Comparison of ENCODE assay signal across 9 mouse cellular contexts in genomic region chr8:120795944-120796635, GRCm38 (mm10). TPM values are rescaled to one million over a fixed set of nuclear protein-coding genes. Genes with fewer than 3 reads are reported as not detected.
DNase-seq lines count a peak whose midpoint lies in the region; ATAC-seq lines count a peak whose summit lies in the region.
"Had no signal": no experiment of that assay in that cellular context is flagged by ENCODE, and none has a peak within 500 bp of the region (broad histone marks: within the 10 kb centered on the region; RNA-seq: fewer than 3 reads in every experiment).

No protein-coding gene starts in this region.

- H3K27ac ChIP-seq in hindbrain, embryonic 13.5 days: no peak overlapping the region
- H3K27ac ChIP-seq: liver, embryonic 15.5 days had no signal

- no peaks in the 10 kb centered on the region for H3K9me3 ChIP-seq in hindbrain, embryonic 13.5 days
- H3K9me3 ChIP-seq: liver, embryonic 15.5 days had no signal

- H3K36me3 ChIP-seq in hindbrain, embryonic 13.5 days: no peaks in the 10 kb centered on the region
- H3K36me3 ChIP-seq: liver, embryonic 15.5 days had no signal

- 0 out of 2 replicates have a peak, but pooled peaks have one; percentile 46 for ATAC-seq in hindbrain, embryonic 13.5 days (ENCODE audit: low FRiP score)

- no peak overlapping the region for H3K4me3 ChIP-seq in hindbrain, embryonic 13.5 days
- H3K4me3 ChIP-seq: liver, embryonic 15.5 days had no signal

- H3K4me1 ChIP-seq in hindbrain, embryonic 13.5 days (replicated peaks): peaks cover 6% of the 10 kb centered on the region; the same call in 1 of the 2 replicates
- H3K4me1 ChIP-seq: liver, embryonic 15.5 days had no signal

- WGBS in hindbrain, embryonic 13.5 days: 43% methylated on average over 9 of the region's 9 CpGs

- peaks cover 17% of the 10 kb centered on the region for H3K27me3 ChIP-seq in hindbrain, embryonic 13.5 days

- no peak overlapping the region for H3K4me2 ChIP-seq in hindbrain, embryonic 13.5 days
- H3K4me2 ChIP-seq: liver, embryonic 15.5 days had no signal

- no peak overlapping the region for H3K9ac ChIP-seq in hindbrain, embryonic 13.5 days
- H3K9ac ChIP-seq: liver, embryonic 15.5 days had no signal

- peak; percentile 87 for DNase-seq in MN1 (ENCODE audit: low spot score)
- DNase-seq in cerebellum, adult 9-10 months: peak; percentile 34
- DNase-seq in frontal cortex, postnatal 10 days (ENCODE audit: low spot score in 2 of 2): peak; percentile 34 to 73
- DNase-seq in layer of hippocampus, postnatal 10 days (ENCODE audit: low spot score in 2 of 2): peak; percentile 83 to 86
- DNase-seq in lung, postnatal 14 days: peak; percentile 90
- DNase-seq in retina, embryonic 14.5 days (ENCODE audit: low spot score): peak; percentile 95
- DNase-seq in thymus, postnatal 25 days: peak; percentile 83

RNA-seq across cellular contexts. Expression of gene Irf8, which starts 59.9 kb away (rescaled TPM):
- 4.2 and 5.9 TPM in 2 replicates for polyA plus RNA-seq in hindbrain, embryonic 13.5 days (2015; fragmentation: Nextera tagmentation; extraction: Ambion mirVana)
- total RNA-seq in layer of hippocampus, postnatal 10 days (2021): 1 to 10 TPM; 4.2 to 4.8 TPM

Comparison
In these comparisons a context has a peak if more than half of its experiments do, and no peak if none do; other contexts are left out.
1. DNase-seq: peak in every context shown above with its lines; median percentile 95 in retina, embryonic 14.5 days; 90 in lung, postnatal 14 days; 87 in MN1; 84 in layer of hippocampus, postnatal 10 days; 83 in thymus, postnatal 25 days; 54 in frontal cortex, postnatal 10 days; 34 in cerebellum, adult 9-10 months.